10 mouse cellular contexts compared by ENCODE assay signal in the genomic region with DNA sequence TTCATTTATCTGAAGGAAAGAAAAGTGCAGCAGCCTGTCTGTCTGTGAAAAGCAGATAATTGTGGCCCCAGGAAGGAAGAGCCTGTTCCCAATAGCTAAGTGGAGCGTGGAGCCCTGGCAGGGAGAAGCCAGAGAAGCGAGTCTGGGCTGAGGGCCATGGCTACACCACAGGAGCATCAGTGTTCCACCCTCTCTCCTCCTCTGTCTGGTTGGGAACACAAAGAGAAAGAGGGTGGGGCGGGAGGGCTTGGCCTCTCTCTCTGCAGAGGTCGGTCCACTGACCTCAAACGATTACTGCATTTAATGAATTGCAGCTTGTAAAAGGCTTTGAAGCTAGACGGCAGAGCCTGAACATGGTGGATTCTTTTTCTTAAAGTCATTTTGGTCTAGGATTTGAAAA.
A peak's percentile ranks its signal among the peaks of the same experiment; 100 is the strongest.
DNase-seq lines count a peak whose midpoint lies in the region; ATAC-seq lines count a peak whose summit lies in the region.
"Had no signal": no experiment of that assay in that cellular context is flagged by ENCODE, and none has a peak within 500 bp of the region (broad histone marks: within the 10 kb centered on the region; RNA-seq: fewer than 3 reads in every experiment).

No protein-coding gene starts in this region.

- H3K36me3 ChIP-seq in intestine, embryonic 15.5 days: no peaks in the 10 kb centered on the region
- H3K36me3 ChIP-seq: liver, embryonic 13.5 days had no signal

- H3K4me3 ChIP-seq in intestine, embryonic 15.5 days (replicated peaks): no peak overlapping the region
- H3K4me3 ChIP-seq: layer of hippocampus, adult 2 months; liver, embryonic 13.5 days had no signal

- H3K27me3 ChIP-seq in intestine, embryonic 15.5 days (replicated peaks): no peaks in the 10 kb centered on the region
- H3K27me3 ChIP-seq: liver, embryonic 13.5 days had no signal

- H3K9ac ChIP-seq in intestine, embryonic 15.5 days: no peak overlapping the region
- H3K9ac ChIP-seq: liver, embryonic 13.5 days had no signal

- intact Hi-C loops in left cerebral cortex, postnatal 4 days (cut with DNase I): no loop called here
- intact Hi-C loops in gastrocnemius, postnatal 14 days (cut with DNase I; ENCODE audit: low total_unique reads): no loop called here

- ATAC-seq in intestine, embryonic 15.5 days: no peak
- no peak for ATAC-seq in erythroid progenitor cell, adult 5-6 weeks (replicated peaks; ENCODE audit: low FRiP score, poor library complexity, severe bottlenecking)

- H3K4me2 ChIP-seq in intestine, embryonic 15.5 days (replicated peaks): no peak overlapping the region
- H3K4me2 ChIP-seq: liver, embryonic 13.5 days had no signal

- no peak overlapping the region for H3K27ac ChIP-seq in intestine, embryonic 15.5 days
- H3K27ac ChIP-seq: layer of hippocampus, adult 2 months; liver, embryonic 13.5 days had no signal

- no peaks in the 10 kb centered on the region for H3K9me3 ChIP-seq in intestine, embryonic 15.5 days
- H3K9me3 ChIP-seq: liver, embryonic 13.5 days had no signal

- 43% methylated on average over 6 of the region's 6 CpGs for WGBS in intestine, embryonic 15.5 days

- DNase-seq in left cerebral cortex, postnatal 4 days: peak; percentile 74
- no peak for DNase-seq in left cerebral cortex, adult 18-20 months (ENCODE audit: low spot score in 2 of 2)
- peak; percentile 95 for DNase-seq in brain, adult 2 months (ENCODE audit: low read depth, low spot score)
- peak; percentile 85 to 89 for DNase-seq in cerebellum, postnatal 10 days
- peak; percentile 61 for DNase-seq in gastrocnemius, postnatal 14 days
- DNase-seq in left cerebral cortex, adult 11 months (ENCODE audit: low spot score): no peak
- DNase-seq: liver, embryonic 13.5 days had no signal

- no peaks in the 10 kb centered on the region for H3K4me1 ChIP-seq in intestine, embryonic 15.5 days (replicated peaks)
- H3K4me1 ChIP-seq: liver, embryonic 13.5 days had no signal

Comparison
In these comparisons a context has a peak if more than half of its experiments do, and no peak if none do; other contexts are left out.
1. DNase-seq: peak in left cerebral cortex, postnatal 4 days (single experiment), brain, adult 2 months (single experiment), cerebellum, postnatal 10 days (2 of 2) and gastrocnemius, postnatal 14 days (single experiment); none in left cerebral cortex, adult 18-20 months (0 of 2) and left cerebral cortex, adult 11 months (single experiment).